ENCODE assay signal across 8 mouse cellular contexts in the genomic region with DNA sequence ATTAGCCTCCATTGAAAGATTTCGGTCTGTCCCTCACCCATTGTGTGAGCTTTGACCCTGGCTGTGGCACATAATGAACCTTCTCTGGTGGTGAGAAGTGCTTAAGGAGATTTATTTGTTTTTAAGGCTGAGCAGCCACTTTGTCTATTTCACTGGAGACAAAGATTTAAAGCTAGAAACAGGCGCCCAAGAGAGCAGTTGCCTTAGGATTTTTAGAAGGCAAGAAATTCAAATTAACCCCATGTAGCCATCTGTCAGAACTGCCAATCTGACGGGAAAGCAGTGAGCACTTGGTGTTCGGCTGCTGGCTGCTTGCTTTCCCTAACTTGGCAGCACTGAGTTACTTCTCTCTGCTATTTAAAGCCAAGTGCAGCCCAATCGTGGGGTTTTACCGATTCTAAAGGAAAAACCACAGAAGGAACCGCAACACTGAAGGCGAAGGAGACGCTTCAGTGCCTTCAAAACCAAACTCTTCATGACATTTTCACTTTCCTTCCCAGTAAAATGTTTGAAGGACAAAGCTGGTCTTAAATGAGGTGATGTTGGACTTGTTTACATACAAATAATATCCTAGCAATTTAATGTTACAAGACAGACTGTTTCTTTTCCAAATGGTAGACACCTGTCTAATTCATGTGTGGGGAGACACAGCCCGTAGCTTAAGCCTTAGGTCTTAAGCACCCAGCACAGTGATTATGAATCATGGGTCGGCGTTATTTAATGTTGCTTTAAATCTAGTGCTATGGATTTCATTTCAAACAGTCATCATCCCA.
DNase-seq lines count a peak whose midpoint lies in the region; ATAC-seq and TF ChIP-seq lines count a peak whose summit lies in the region.

No protein-coding gene starts in this region.

- peaks cover 7% of the 10 kb centered on the region; the same call in 1 of the 2 replicates for H3K4me1 ChIP-seq in kidney, postnatal 0 days (replicated peaks; ENCODE audit: insufficient read depth, low read length)
- H3K4me1 ChIP-seq in forebrain, embryonic 10.5 days, result peaks cover 39% of the 10 kb centered on the region
- peaks cover 37% of the 10 kb centered on the region for H3K4me1 ChIP-seq in neural tube, embryonic 13.5 days (replicated peaks)

- 0 out of 2 replicates have a peak overlapping the region, but pooled peaks have one; percentile 19 for H3K27ac ChIP-seq in kidney, postnatal 0 days
- H3K27ac ChIP-seq in forebrain, embryonic 10.5 days, result peak overlapping the region; percentile 35; the same call in 1 of the 2 replicates
- peak overlapping the region; percentile 55 for H3K27ac ChIP-seq in neural tube, embryonic 13.5 days (replicated peaks)

- no peak overlapping the region for H3K9ac ChIP-seq in kidney, postnatal 0 days (ENCODE audit: low read depth, low read length)
- peak overlapping the region; percentile 31; the same call in 1 of the 2 replicates for H3K9ac ChIP-seq in neural tube, embryonic 13.5 days

- no peak overlapping the region for H3K4me3 ChIP-seq in kidney, postnatal 0 days (replicated peaks; ENCODE audit: low read depth, low read length)
- H3K4me3 ChIP-seq in forebrain, embryonic 10.5 days, result peak overlapping the region; percentile 26; the same call in 1 of the 2 replicates
- H3K4me3 ChIP-seq in neural tube, embryonic 13.5 days, result 0 out of 2 replicates have a peak overlapping the region, but pooled peaks have one; percentile 4

- TF ChIP-seq CTCF in kidney, postnatal 0 days (IDR thresholded peaks at IDR 0.05; ENCODE audit: low read depth), result no peak

- DNase-seq in kidney, postnatal 0 days (ENCODE audit: low spot score), result no peak
- DNase-seq in kidney, adult 11 months, result no peak
- peak; percentile 48 for DNase-seq in forebrain, embryonic 10.5 days (ENCODE audit: extremely low spot score, low spot score)
- peak; percentile 45 to 52 for DNase-seq in layer of hippocampus, adult 8-10 months (ENCODE audit: low spot score in 2 of 2)
- DNase-seq in gastrocnemius, postnatal 25 days, result no peak
- DNase-seq in urinary bladder, postnatal 10 days (ENCODE audit: low spot score), result no peak
- no peak for DNase-seq in cerebellum, adult 18-20 months

- ATAC-seq in kidney, postnatal 0 days (replicated peaks; ENCODE audit: low FRiP score, low read depth), result no peak
- ATAC-seq in neural tube, embryonic 13.5 days (ENCODE audit: low read depth), result peak; percentile 55

- no peaks in the 10 kb centered on the region for H3K9me3 ChIP-seq in kidney, postnatal 0 days (replicated peaks; ENCODE audit: low read length)
- peaks cover 3% of the 10 kb centered on the region; the same call in 1 of the 2 replicates for H3K9me3 ChIP-seq in forebrain, embryonic 10.5 days
- H3K9me3 ChIP-seq in neural tube, embryonic 13.5 days, result no peaks in the 10 kb centered on the region

- H3K4me2 ChIP-seq in kidney, postnatal 0 days (ENCODE audit: low read length), result peak overlapping the region; percentile 38
- H3K4me2 ChIP-seq in neural tube, embryonic 13.5 days, result peak overlapping the region; percentile 44

- no peaks in the 10 kb centered on the region for H3K27me3 ChIP-seq in kidney, postnatal 0 days (ENCODE audit: insufficient read depth, low read length)
- peaks cover 94% of the 10 kb centered on the region for H3K27me3 ChIP-seq in forebrain, embryonic 10.5 days (ENCODE audit: poor library complexity, severe bottlenecking)
- H3K27me3 ChIP-seq in neural tube, embryonic 13.5 days, result peaks cover 54% of the 10 kb centered on the region

- 12% methylated on average over 12 of the region's 12 CpGs for WGBS in kidney, postnatal 0 days
- WGBS in forebrain, embryonic 10.5 days, result 15% methylated on average over 12 of the region's 12 CpGs
- WGBS in neural tube, embryonic 13.5 days, result 7% methylated on average over 12 of the region's 12 CpGs

- H3K36me3 ChIP-seq in kidney, postnatal 0 days (ENCODE audit: insufficient read depth, low read length), result no peaks in the 10 kb centered on the region
- H3K36me3 ChIP-seq in forebrain, embryonic 10.5 days (replicated peaks), result no peaks in the 10 kb centered on the region
- H3K36me3 ChIP-seq in neural tube, embryonic 13.5 days, result no peaks in the 10 kb centered on the region

Comparison
In these comparisons a context has a peak if more than half of its experiments do, and no peak if none do; other contexts are left out.
1. DNase-seq: peak in forebrain, embryonic 10.5 days (single experiment) and layer of hippocampus, adult 8-10 months (2 of 2); none in kidney, postnatal 0 days (single experiment), kidney, adult 11 months (single experiment), gastrocnemius, postnatal 25 days (single experiment), urinary bladder, postnatal 10 days (single experiment) and cerebellum, adult 18-20 months (0 of 2).
2. Peak in every context shown above with its lines, with median percentiles within 50 percentile points of each other: H3K27ac ChIP-seq.